Mouse (Mus musculus) kidney, postnatal 25 days (tissue): Measurements from ENCODE around the gene Sfmbt1.
A peak's percentile ranks its signal among the peaks of the same experiment; 100 is the strongest.

ENCODE experiments used
- DNase-seq, 2 experiments: peaks; one replicate each; pipeline ENCODE4 v3.0.0; 2021; ENCODE audit warnings: mixed read lengths in 2 of 2

Gene Sfmbt1

DNA sequence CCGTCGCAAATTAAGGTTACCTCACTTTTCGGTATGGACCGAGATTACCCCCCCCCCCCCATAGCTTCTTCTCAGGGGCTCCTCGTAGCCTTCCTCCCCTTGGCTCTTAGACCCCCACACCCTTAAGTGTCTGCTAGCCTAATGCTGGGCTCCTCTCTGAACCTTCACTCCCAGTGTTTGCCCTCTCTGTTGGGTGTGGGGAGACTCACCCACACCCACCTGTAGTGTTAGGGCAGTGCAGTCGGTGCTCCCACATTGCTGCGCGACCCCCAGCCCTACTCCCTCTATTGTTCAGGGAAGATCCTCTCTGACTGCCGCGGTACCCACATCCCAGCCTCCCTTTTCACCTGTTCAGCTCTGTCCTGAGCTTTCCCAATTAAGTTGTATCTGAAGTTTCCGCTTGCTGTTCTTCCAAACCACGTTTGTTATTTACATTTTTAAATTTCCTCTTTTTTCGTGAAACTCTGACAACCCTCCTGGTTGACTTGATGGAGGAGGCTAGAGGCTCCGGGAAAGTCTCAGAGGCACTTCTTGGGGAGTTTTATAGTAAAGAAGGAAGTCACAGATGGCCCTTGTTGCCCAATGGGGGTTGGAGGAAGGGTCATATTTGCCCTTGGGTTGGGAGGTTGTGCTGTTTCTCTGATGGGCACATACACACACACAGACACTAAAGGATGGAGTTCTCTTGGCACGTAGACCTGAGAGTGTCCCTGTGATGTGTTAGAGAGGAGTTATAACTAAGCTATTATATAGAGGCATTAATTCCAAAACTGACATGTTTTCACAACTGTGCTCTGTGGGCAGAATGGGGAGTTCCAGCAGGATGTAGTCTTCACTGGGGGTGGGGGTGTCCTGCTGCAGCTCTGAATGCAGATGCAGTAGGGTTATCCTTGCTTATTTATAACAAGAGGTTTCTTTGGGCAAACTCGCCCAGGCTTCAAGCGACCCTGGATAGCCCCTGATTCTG, 111.8 kb downstream of the Sfmbt1 start:
- DNase-seq: no peak

DNA sequence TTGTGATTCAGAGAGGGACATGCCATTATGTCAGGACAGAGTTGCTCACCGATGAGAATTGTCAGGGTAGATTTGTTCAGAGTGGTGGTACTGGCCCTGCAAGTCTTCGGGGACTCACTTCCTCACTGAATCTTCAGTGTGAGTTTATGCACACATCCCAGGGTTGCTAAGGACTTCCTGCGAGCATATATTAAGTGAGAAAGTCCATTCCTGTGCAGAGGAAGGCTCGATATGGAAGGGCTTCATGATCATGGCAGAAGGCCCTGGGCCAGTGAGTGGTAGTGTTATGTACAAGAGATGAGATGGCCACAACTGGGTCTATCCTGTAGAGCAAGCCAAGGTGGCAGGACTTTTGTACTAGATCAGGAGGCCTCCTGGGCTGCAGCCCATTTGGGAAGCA, 112.8 kb downstream of the Sfmbt1 start:
- no peak for DNase-seq

DNA sequence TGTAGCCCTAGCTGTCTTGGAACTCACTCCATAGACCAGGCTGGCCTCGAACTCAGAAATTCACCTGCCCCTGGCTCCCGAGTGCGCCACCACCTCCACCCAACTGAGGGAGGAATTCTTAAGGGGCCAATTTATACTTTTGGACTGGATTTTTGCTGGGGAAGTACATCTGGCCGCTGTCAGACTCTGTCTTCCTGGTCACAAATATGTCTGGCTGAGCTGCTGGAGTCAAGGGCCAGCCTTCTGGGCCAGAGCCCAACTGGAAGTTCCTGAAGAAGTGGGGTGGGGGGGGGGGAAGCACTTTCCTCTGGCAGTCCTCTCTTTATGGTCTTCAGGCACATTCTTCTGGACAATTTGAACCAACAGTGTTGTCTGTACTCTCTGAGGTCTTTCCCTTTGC, 113.4 kb downstream of the Sfmbt1 start:
- DNase-seq: peak; percentile 46 to 62

DNA sequence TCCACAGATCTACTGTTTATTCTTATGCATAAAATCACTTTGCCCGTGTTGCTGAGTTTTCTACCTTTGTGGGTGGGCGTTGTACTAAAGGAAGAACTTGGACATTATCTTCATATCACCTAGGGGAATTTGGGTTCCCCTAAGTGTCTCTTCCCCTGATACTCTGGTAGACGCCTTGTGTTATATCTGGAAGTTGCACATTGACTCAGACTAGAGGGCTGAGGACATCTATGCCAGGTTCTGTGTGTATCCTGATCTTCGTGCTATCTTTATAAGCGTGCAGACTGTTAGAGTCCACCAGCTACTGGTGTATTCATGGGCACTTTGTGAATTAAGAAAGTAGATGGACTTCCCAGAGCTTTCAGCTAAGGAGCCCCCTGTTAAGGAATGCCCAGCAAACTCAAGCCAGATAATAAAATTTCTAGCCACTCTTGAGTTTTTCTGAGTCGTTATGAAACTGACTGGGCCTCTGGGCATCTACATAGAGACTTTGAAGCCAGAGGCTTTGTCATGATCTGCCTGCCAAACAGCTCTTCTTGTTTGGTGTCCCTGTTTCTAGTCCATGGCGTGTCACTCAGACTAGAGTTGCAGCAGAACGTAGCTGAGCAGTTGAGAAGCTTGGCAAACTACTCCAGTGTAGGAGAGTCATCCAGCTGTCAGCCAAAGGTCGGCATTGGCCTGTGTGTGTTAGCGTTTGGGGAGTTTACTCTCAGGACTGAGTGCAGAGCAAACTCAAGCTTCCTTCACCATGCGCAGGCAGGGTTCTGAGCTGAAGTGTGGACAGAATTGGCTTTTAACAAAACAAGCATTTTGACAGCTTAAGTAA, 114.2 kb downstream of the Sfmbt1 start:
- peak; percentile 51 to 62 for DNase-seq

DNA sequence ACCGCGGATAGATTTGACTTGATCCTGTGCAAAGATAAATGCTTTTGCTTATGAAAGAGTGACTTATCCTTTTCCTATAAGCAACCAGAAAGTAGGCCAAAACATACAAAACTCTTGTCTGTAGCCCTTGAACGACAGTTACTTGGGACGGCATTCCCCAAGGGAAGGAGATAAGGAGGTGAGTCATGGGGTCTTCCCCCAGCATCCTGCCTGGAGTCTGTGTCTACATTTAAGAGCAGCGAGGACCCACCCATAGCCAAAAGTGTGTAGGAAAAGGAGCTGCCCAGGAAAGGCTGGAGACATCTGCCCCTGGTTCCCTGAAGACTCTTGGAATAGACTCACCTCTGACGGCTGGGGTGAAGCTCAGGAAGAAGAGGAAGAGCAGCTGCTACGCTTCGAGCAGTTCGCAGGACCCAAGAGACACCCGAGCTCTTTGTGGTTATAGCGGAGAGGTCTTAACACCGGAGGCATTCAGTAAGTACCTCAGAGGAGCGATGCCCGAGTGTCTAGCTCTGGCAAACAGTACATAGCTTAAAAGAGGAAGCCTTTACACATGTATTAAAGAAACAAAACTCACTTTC, 122.9 kb downstream of the Sfmbt1 start:
- no peak for DNase-seq

DNA sequence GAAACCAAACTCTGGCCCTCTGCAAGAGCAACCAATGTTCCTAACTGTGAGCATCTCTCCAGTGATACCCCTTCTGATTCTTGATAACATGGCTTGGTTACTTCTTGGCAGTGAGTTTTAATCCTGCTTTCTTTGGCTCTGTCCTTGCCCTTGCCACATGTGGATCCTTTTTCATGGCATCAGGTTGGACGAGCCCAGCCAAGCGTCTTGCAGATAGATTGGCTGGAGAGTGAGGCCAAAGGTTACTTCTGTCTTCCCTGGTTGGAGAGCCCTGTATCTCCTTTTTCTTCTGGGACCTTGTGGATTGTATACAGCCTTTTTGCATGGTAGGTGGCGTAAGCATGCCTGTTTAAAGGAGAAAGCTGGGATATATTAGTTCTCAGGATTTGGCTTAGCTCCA, 129.1 kb downstream of the Sfmbt1 start:
- no peak for DNase-seq

DNA sequence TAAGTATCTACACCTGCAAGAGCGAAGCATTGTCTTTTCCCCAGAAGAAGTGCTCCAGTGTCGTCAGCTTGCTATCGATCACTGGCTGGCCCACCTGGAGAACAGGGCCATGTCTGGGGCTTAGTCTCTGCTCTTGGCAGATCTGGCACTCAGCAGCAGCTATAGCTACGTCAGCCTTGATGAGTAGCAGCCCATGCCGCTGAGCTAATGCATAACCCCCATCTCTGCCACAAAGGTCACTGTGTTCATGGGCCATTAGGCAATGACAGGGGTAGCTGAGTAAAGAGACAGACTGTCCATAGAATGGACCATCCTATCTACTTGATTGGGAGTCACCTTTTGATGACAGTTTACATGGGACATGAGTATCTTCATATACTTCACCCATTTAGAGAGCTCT, 135.9 kb downstream of the Sfmbt1 start:
- DNase-seq: peak in 1 of 2 experiments; percentile 15

DNA sequence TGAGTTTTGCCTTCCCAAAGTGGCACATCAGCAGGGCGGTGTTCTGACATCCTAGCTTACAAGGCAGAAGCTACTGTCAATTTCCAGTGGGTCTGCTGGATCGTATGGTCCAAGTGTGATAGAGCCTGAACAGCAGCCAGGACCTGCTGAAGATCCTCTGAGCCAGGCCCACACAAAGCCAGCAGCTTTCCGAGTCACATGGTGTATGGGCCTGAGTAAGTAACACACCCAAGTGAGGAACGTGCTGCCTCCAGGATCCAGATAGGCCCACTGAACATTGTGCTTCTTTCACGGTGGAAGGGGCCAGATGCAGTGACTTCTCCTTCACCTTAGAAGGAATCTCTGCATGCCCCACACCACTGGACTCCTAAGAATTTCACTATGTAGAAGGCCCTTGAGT, 137.7 kb downstream of the Sfmbt1 start:
- DNase-seq: peak in 1 of 2 experiments; percentile 19

DNA sequence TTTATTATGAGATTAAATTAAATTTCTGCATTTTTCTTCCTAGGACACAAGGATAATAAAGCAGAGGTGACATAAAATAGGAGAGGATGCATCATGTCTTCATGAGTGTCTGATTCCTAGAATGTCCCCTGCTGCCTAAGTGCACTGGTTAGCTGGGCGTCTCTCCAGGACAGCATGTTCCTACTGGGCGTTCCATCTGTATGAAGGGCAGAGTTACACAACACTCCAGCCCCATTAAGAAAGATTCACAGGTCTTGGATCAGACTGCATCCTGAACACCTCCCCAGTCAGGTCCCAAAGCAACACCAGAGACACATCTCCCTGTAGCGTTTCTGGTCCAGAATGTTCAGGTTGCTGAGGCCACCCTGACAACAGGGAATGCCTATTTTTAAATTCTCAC, 140.7 kb downstream of the Sfmbt1 start:
- peak in 1 of 2 experiments; percentile 31 for DNase-seq

DNA sequence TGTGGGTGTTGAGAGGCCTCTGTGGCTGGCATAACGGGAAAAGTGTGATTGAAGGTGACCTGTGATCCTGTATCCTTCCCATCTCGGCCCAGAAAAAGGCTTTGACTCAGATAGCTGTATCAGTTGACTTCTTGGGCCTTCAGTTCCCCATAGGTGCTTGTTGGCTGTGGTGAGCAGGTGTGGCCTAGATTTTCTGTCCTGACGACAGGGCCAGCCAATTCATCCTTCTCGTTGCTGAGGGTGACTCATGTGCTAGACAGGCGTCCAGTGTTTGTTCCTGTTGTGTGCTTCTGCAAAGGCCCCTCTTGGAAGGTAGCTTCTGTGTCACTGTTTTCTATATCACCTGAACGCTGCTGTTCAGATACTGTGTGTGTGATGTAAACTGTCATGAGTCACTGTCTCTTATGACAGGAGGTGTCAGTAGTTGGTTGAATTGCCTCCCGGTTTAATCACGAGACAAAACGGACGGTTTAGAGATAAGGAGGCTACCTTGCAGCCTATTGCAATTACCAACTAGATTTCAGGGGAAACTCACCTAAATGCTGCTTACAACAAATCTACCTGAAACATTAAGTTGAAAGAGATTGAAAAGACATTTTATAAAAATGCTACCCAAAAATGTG, 142.3 kb downstream of the Sfmbt1 start:
- no peak for DNase-seq

DNA sequence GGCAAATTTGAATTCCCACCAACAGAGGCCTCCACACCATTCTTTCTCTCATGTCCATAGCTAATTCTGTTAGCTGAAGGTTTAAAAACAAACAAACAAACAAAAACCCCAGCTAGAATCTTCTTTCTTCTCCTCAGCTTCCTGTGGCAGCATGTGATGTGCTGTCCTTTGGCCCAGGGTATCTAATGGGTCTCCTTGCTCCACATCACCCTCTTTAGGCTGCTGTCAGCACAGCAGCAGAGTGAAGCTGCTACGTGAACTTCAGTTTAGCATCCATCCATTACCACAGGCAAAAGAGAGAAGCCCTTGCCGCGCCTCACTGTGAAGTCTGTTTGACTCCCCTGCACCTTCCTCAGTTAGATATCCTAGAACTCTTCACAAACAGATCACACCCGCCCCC, 143.3 kb downstream of the Sfmbt1 start:
- peak; percentile 57 to 62 for DNase-seq

DNA sequence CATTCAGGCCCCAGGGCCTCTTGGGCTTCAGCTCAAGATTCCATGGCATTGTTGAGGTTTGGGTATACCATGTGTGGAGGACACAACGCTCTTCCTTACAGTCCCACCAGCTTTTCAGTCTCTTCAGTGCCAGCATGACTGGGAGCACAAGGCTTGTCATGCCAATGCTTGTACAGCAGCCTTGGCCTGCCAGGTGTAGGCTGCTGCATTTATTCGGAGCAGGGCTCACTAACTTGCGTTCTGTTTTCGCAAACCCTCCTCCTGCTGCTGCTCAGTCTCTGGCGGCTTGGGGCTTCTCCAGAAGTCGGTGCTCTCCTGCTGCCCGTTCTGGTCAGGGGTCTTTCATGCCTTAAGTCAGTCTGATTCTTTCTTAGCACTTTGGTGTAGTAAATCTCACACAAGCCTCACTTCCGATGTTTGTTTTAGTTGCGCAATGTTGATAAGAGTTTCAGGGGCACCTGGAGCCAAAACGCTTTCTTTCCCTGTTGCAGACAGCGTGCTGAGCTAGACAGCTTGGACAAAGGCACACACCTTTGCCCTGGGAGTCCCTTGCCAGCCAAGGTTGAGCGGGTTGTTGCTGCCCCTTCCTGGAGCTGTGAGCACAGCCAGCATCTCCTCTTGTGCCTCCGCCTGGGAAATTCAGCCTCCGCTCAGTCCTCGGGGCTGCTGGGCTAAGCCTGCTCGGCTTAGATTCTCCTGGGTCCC, 146.9 kb downstream of the Sfmbt1 start:
- DNase-seq: peak; percentile 24 to 60

DNA sequence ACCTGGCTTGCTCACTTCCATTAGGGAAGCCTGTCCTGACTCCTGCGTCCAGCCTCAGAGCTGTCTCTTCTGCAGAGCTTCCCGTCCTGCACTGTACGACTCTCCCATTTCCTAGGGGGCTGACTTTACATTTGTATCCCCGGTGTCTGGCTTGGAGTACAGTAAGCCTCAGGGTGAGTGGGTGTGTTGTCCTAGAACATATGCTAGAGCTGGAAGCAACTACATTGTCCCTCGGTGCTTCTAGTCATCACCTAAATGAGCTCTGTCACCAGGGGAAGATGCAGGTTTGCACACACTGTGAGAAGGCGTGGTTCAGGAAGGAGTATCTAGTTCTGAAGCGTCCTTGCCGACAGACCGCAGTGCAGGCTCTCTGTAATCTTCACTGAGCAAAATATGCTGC, 147.7 kb downstream of the Sfmbt1 start:
- no peak for DNase-seq

DNA sequence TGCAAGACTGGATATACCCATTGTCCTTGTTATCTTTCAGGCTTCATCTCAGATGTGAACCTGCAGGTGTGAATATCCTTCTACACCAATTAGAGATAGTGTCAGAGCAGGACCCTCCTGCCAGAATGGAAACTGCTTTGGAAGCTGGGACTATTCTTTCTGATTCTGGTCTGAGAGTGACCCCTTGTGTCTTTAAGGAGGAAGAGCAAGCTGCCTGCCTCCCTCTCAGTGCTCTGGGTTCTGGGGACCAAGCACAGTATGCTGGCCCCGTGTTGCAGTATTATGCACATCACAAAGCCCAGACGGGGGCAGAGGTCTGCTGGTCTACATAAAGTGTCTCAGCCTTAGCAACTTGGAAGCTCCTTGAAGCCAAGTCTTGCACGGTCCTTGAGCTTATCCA, 150.7 kb downstream of the Sfmbt1 start:
- DNase-seq: peak in 1 of 2 experiments; percentile 34

DNA sequence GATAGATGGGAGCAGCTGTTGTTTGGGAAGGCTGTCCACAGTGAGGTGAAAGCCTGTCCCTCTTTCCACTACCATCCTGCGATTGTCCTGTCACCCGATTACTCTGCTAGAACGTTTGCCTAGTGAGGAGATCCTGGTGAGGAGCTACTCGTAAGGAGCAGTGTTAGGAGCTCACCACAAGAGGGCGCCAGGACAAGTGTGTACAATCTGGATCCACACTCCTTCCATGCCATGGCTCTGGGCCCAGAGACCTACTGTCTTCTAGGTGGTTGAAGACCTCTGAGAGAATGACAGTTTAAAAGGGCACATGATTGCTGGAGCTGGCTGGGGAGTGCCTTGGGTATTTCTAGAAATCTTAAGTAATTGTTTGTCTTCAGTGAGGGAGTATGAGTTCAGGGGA, 152.4 kb downstream of the Sfmbt1 start:
- peak; percentile 83 to 84 for DNase-seq

DNA sequence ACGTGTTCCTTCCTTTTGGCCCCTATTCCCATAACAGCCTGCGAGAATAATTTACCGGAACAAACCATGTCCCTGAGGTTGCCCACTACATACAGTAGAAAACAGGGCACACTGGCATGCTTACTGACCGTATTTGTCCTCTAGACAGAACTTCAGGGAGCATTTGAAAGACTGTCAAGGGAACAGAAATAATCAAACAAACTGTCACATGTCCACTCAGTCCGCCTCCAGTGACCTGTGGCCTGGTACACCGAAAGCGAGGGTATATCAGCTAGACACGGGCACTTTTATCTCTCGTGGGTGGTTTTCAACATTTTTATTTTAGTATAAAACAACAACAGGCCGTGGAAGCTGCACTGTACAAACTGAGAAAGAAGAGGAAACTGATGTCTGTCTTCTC, 154.2 kb downstream of the Sfmbt1 start:
- DNase-seq: no peak

DNA sequence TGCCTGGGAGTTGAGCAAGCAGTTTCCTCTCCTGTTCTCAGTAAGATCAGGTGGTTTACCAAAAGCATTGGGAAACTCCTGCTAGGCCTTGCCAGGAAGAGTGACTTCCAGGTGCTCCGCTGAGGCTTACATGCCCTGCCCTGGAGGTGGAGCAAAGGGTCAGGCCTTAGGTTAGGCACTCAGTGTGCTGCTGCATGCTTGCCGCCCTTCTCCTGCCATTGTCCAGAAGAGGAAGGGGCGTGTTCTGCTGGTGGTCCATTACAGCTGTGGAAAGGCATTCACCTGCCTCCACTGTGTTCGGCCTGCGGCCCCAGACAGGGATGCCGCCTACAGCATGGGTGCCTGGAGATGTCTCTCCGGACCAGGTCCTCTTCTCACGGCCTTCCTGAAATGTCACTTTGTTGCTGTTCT, 154.7 kb downstream of the Sfmbt1 start:
- DNase-seq: peak in 1 of 2 experiments; percentile 53

DNA sequence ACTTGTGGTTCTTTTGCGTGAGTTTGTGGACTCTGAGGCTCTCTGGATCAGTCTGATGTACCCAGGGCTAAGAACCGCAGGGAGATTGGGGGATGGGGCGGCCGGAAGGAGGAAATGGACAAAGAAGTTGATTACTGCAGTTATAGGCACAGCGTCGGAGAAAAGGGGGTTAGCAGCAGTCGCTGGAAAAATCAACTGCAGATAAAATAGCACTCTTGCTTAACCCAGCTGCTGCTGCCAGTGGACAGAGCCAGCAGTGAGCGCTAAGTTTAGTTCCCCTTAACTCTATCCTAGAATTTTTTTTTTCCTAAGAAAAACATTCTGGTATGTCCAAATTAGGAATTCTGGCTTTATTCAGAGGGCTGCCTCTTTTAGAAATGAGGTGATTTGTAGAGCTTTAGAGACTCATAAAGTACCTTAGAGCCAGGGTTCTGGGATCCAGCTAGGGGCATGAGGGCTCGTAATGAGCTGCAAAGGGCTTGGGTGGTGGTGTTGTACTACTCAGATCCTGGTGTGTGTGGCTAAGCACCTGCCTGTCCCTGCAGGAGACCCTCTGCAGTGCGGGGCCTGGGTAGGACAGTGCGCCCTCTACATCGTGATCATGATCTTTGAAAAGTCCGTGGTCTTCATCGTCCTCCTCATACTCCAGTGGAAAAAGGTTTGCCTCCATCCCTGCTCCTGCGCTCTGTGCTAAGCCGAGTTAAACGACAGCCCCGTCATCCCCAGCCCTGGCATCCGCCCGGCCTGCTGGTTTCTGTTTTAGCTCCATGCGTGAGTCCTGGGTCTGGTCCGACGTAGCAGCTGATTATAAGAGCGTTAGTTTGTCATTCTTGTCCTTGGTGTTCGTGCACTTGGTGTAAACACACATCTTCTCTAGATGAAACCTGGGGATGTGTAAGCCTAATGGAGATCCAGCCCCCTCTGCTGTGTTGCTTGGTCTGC, 155.8 kb downstream of the Sfmbt1 start:
- no peak for DNase-seq
